Mouse (Mus musculus) kidney, embryonic 15.5 days (tissue): ENCODE results near the gene Prex1. TPM values are rescaled to one million over a fixed set of nuclear protein-coding genes. Genes with fewer than 3 reads are reported as not detected.
A peak's percentile ranks its signal among the peaks of the same experiment; 100 is the strongest.

Source experiments
- ATAC-seq: fragments of 200-750 bp; cut with Nextera tagmentation; replicated peaks from 2 replicates; pipeline ENCODE4 v1.8.0; 2017; ENCODE audit warnings: moderate TSS enrichment; ENCODE audit not compliant: low FRiP score
- H3K27ac ChIP-seq: fragments of 300-500 bp; sonication (generic); 2 replicates; pipeline ENCODE4 v1.5.1; 2015; ENCODE audit warnings: mild to moderate bottlenecking, inconsistent platforms
- H3K27me3 ChIP-seq: fragments of 300-500 bp; sonication (generic); 2 replicates; pipeline ENCODE4 v1.6.1; 2015; ENCODE audit warnings: inconsistent platforms
- H3K36me3 ChIP-seq: fragments of 300-500 bp; sonication (generic); 2 replicates; pipeline ENCODE4 v1.6.1; 2015; ENCODE audit warnings: inconsistent platforms
- H3K4me1 ChIP-seq: fragments of 300-500 bp; sonication (generic); 2 replicates; pipeline ENCODE4 v1.6.1; 2015; ENCODE audit warnings: inconsistent platforms
- H3K4me2 ChIP-seq: fragments of 300-500 bp; sonication (generic); 2 replicates; pipeline ENCODE4 v1.6.1; 2015; ENCODE audit warnings: moderate library complexity, mild to moderate bottlenecking, inconsistent platforms
- H3K4me3 ChIP-seq: fragments of 300-500 bp; sonication (generic); replicated peaks from 2 replicates; pipeline ENCODE4 v1.5.1; 2015; ENCODE audit warnings: mild to moderate bottlenecking, inconsistent platforms
- H3K9ac ChIP-seq: fragments of 300-500 bp; sonication (generic); 2 replicates; pipeline ENCODE4 v1.6.1; 2015; ENCODE audit warnings: mild to moderate bottlenecking, inconsistent platforms
- H3K9me3 ChIP-seq: fragments of 300-500 bp; sonication (generic); replicated peaks from 2 replicates; pipeline ENCODE4 v1.6.1; 2016; ENCODE audit warnings: inconsistent platforms
- WGBS: fragments of 180-500 bp; shearing (Covaris S2); methylation state at CpG from one replicate; pipeline ENCODE4 v1.1.7; 2015; ENCODE audit warnings: mixed read lengths; 5-methylcytosine and 5-hydroxymethylcytosine counted together
- polyA plus RNA-seq: library from polyadenylated mRNA; unstranded; fragments of >200 nt; fragmentation: Nextera tagmentation; extraction: Ambion mirVana; gene quantifications from 2 replicates; pipeline ENCODE4 v1.2.1, GENCODE M21; 2015

Gene Prex1
- polyA plus RNA-seq, 1 experiment from 2014 or later = 16.0 TPM

GRCm38 (mm10) chr2:166678959-166679759 lies 34.5 kb downstream of the Prex1 start:
- Histone ChIP-seq H3K4me1 (peaks cover 34% of the 10 kb centered on the region), H3K27ac (no peak overlapping the region), H3K9me3 (no peaks in the 10 kb centered on the region), H3K36me3 (no peaks in the 10 kb centered on the region), H3K4me3 (no peak overlapping the region), H3K4me2 (no peak overlapping the region), H3K27me3 (no peaks in the 10 kb centered on the region), H3K9ac (no peak overlapping the region)
- no peak for ATAC-seq
- WGBS = 40% methylated on average over 13 of the region's 13 CpGs

- Histone ChIP-seq H3K27me3 (no peaks in the 10 kb centered on the region), H3K4me3 (no peak overlapping the region), H3K4me2 (no peak overlapping the region), H3K27ac (no peak overlapping the region), H3K9me3 (no peaks in the 10 kb centered on the region), H3K9ac (no peak overlapping the region), H3K4me1 (peaks cover 30% of the 10 kb centered on the region), H3K36me3 (no peaks in the 10 kb centered on the region)
- ATAC-seq = no peak
- 81% methylated on average over 11 of the region's 11 CpGs for WGBS
These were observed 36.7 kb downstream of the Prex1 start for GRCm38 (mm10) chr2:166676933-166677332.

- Histone ChIP-seq H3K27ac (no peak overlapping the region), H3K4me2 (no peak overlapping the region), H3K4me1 (peaks cover 34% of the 10 kb centered on the region), H3K9me3 (no peaks in the 10 kb centered on the region), H3K27me3 (no peaks in the 10 kb centered on the region), H3K9ac (no peak overlapping the region), H3K4me3 (no peak overlapping the region), H3K36me3 (no peaks in the 10 kb centered on the region)
- 69% methylated on average over 14 of the region's 14 CpGs for WGBS
- ATAC-seq = no peak
These were observed 37.1 kb downstream of the Prex1 start for GRCm38 (mm10) chr2:166676498-166676897.

- H3K27me3 ChIP-seq = no peaks in the 10 kb centered on the region
- no peaks in the 10 kb centered on the region for H3K36me3 ChIP-seq
- H3K27ac ChIP-seq = no peak overlapping the region
- no peak overlapping the region for H3K4me2 ChIP-seq
- H3K9me3 ChIP-seq = no peaks in the 10 kb centered on the region
- no peak overlapping the region for H3K4me3 ChIP-seq
- 56% methylated on average over 14 of the region's 14 CpGs for WGBS
- peaks cover 40% of the 10 kb centered on the region for H3K4me1 ChIP-seq
- no peak for ATAC-seq
- no peak overlapping the region for H3K9ac ChIP-seq
These were observed 37.8 kb downstream of the Prex1 start for GRCm38 (mm10) chr2:166675588-166676444.

GRCm38 (mm10) chr2:166674693-166675092 lies 38.9 kb downstream of the Prex1 start:
- no peaks in the 10 kb centered on the region for H3K9me3 ChIP-seq

GRCm38 (mm10) chr2:166673951-166674350 lies 39.7 kb downstream of the Prex1 start:
- no peak overlapping the region for H3K9ac ChIP-seq
- 79% methylated on average over 12 of the region's 12 CpGs for WGBS
- H3K4me1 ChIP-seq = peaks cover 43% of the 10 kb centered on the region
- no peaks in the 10 kb centered on the region for H3K9me3 ChIP-seq
- no peaks in the 10 kb centered on the region for H3K27me3 ChIP-seq
- H3K36me3 ChIP-seq = no peaks in the 10 kb centered on the region
- H3K27ac ChIP-seq = no peak overlapping the region
- no peak overlapping the region for H3K4me3 ChIP-seq
- H3K4me2 ChIP-seq = no peak overlapping the region
- ATAC-seq = no peak; the same call in 1 of the 2 replicates

More at GRCm38 (mm10) chr2:166674693-166675092, 38.9 kb downstream of the Prex1 start:
- no peak overlapping the region for H3K4me2 ChIP-seq
- no peak; the same call in 1 of the 2 replicates for ATAC-seq
- H3K27ac ChIP-seq = no peak overlapping the region
- no peak overlapping the region for H3K9ac ChIP-seq
- no peaks in the 10 kb centered on the region for H3K27me3 ChIP-seq
- 3% methylated on average over 12 of the region's 12 CpGs for WGBS
- H3K36me3 ChIP-seq = no peaks in the 10 kb centered on the region
- peaks cover 41% of the 10 kb centered on the region for H3K4me1 ChIP-seq
- no peak overlapping the region for H3K4me3 ChIP-seq

- H3K36me3 ChIP-seq = no peaks in the 10 kb centered on the region
- no peak overlapping the region for H3K27ac ChIP-seq
- 83% methylated on average over 14 of the region's 14 CpGs for WGBS
- no peak overlapping the region for H3K4me3 ChIP-seq
- no peak overlapping the region for H3K9ac ChIP-seq
- H3K27me3 ChIP-seq = no peaks in the 10 kb centered on the region
- peaks cover 51% of the 10 kb centered on the region for H3K4me1 ChIP-seq
- no peak for ATAC-seq
- H3K9me3 ChIP-seq = no peaks in the 10 kb centered on the region
- H3K4me2 ChIP-seq = no peak overlapping the region
These were observed 41.3 kb downstream of the Prex1 start for GRCm38 (mm10) chr2:166672171-166672965.

- no peak overlapping the region for H3K4me2 ChIP-seq
These were observed 42.0 kb downstream of the Prex1 start for GRCm38 (mm10) chr2:166671614-166672013.

GRCm38 (mm10) chr2:166671019-166671418 lies 42.6 kb downstream of the Prex1 start:
- H3K4me3 ChIP-seq = no peak overlapping the region
- no peaks in the 10 kb centered on the region for H3K36me3 ChIP-seq
- 18% methylated on average over 8 of the region's 8 CpGs for WGBS
- peaks cover 51% of the 10 kb centered on the region for H3K4me1 ChIP-seq
- 0 out of 2 replicates have a peak, but pooled peaks have one; percentile 30 for ATAC-seq
- H3K27ac ChIP-seq = no peak overlapping the region
- H3K4me2 ChIP-seq = no peak overlapping the region
- H3K9ac ChIP-seq = no peak overlapping the region
- H3K27me3 ChIP-seq = no peaks in the 10 kb centered on the region
- H3K9me3 ChIP-seq = no peaks in the 10 kb centered on the region

More at GRCm38 (mm10) chr2:166671614-166672013, 42.0 kb downstream of the Prex1 start:
- no peak for ATAC-seq
- WGBS = 91% methylated on average over 14 of the region's 14 CpGs
- H3K27me3 ChIP-seq = no peaks in the 10 kb centered on the region
- no peak overlapping the region for H3K9ac ChIP-seq
- no peak overlapping the region for H3K4me3 ChIP-seq
- H3K27ac ChIP-seq = no peak overlapping the region
- H3K4me1 ChIP-seq = peaks cover 55% of the 10 kb centered on the region
- H3K9me3 ChIP-seq = no peaks in the 10 kb centered on the region
- no peaks in the 10 kb centered on the region for H3K36me3 ChIP-seq

- no peak overlapping the region for H3K4me2 ChIP-seq
- no peaks in the 10 kb centered on the region for H3K27me3 ChIP-seq
- no peak for ATAC-seq
- H3K9ac ChIP-seq = no peak overlapping the region
- 74% methylated on average over 9 of the region's 9 CpGs for WGBS
- H3K4me3 ChIP-seq = no peak overlapping the region
- H3K9me3 ChIP-seq = no peaks in the 10 kb centered on the region
- no peaks in the 10 kb centered on the region for H3K36me3 ChIP-seq
- H3K27ac ChIP-seq = no peak overlapping the region
- H3K4me1 ChIP-seq = peaks cover 41% of the 10 kb centered on the region
These were observed 43.7 kb downstream of the Prex1 start for GRCm38 (mm10) chr2:166669922-166670321.

GRCm38 (mm10) chr2:166667790-166668695 lies 45.6 kb downstream of the Prex1 start:
- 33% methylated on average over 22 of the region's 22 CpGs for WGBS
- Histone ChIP-seq H3K27ac (peak overlapping the region; percentile 13; the same call in 1 of the 2 replicates), H3K27me3 (no peaks in the 10 kb centered on the region), H3K9ac (no peak overlapping the region), H3K4me3 (no peak overlapping the region), H3K36me3 (no peaks in the 10 kb centered on the region), H3K4me2 (no peak overlapping the region), H3K4me1 (peaks cover 46% of the 10 kb centered on the region), H3K9me3 (no peaks in the 10 kb centered on the region)
- no peak for ATAC-seq
